Mouse (Mus musculus) erythroblast, embryonic 14.5 days (primary cell): ENCODE measurements around the gene AC109138.7.

Source experiments
- GATA1 ChIP-seq: IDR thresholded peaks from 2 replicates; pipeline ENCODE4 v1.6.1; 2012; ENCODE audit warnings: low read length, inconsistent platforms, mixed read lengths
- TAL1 ChIP-seq: IDR thresholded peaks from 3 replicates; pipeline ENCODE4 v1.6.1; 2012; ENCODE audit warnings: low read length, inconsistent platforms, mixed read lengths

GRCm38 (mm10) chr19:4222165-4222564 is 8.0 kb downstream of the AC109138.7 start:
- TF ChIP-seq GATA1 (no peak), TAL1 (no peak)
